Mouse (Mus musculus) CD4-positive, CD25-positive, alpha-beta regulatory T cell, adult 4 months (primary cell): Measurements from ENCODE around the gene Pptc7. TPM values are rescaled to one million over a fixed set of nuclear protein-coding genes. Genes with fewer than 3 reads are reported as not detected.

Source experiments
- ATAC-seq: one replicate; pipeline ENCODE4 v1.8.0; 2017
- polyA plus RNA-seq, 2 experiments: library from polyadenylated mRNA; unstranded; fragments of 100-300 nt; shearing (Covaris generic); gene quantifications; one replicate each; pipeline ENCODE4 v1.2.1; 2017

Gene Pptc7
- 10 to 100 TPM; 17.8 to 18.7 TPM for polyA plus RNA-seq

DNA sequence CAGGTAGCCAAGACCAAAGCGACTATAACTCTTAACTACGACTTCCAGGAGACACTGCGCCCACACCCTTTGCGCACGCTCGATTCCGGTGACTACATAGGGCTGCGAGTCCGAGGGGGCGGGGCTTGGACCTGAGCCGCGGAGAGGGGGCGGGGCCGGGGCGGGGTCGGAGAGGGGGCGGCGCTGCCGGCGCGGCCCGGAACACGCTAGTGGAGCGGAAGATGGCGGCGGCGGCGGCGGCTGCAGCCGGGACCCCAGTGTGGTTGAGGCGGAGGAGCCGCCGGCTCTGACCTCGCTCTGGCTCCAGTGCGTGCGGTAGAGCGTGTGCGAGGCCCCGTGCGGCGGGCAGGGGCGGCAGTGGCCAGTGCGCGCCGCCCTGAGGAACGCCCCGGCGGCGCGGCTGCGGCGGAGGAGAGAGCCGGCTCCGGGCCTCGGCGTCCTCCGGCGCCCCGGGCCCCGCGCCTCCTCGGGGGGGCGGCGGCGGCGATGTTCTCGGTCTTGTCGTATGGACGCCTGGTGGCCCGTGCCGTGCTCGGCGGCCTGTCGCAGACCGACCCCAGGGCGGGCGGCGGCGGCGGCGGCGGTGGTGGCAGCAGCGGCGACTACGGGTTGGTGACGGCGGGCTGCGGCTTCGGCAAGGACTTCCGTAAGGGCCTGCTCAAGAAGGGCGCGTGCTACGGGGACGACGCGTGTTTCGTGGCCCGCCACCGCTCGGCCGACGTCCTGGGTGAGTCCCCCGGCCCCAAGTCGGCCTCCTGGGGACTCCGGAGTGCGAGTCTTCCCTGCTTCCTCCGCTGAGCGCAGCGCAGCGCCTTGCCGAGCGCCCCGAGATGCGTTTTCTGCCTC, at the start of gene Pptc7:
TSS of gene Pptc7 (plus strand) at position 183 of the 846 bp plus-strand sequence.
- peak; percentile 59 for ATAC-seq

DNA sequence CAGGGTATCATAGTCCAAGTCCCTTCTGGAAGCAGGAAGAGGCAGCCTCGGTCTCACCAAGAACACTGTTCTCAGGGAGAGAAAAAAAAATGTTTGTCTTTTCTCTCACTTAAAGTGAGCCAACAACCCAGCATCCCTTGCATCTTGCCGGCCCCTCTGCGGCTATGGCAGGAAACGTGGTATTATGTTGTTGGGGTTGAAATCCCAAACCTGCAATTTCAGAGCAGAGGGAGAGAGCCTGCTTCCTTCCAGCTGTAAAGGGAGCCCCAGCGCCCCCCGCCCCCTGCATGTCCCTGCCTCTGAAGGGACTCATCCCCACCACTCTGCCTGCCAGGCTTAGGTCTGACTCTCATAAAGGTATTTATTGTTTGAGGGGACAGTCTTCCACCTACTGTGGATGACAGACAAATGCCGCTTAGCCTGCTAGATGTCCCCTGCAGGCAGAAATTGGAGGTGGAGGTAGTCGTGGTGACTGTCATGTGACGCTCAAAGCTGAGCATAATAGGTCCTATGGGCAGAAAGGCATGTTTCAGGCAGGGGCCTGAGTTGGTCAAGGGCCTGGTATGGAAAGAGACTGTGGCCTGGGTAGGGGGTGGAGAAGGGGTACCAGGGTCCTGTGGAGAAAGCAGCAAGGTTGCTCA, 48.8 kb upstream of the Pptc7 start:
- ATAC-seq, result peak; percentile 21

- no peak for ATAC-seq
These were observed 47.0 kb upstream of the Pptc7 start for GRCm38 (mm10) chr5:122237200-122237599.

- no peak for ATAC-seq
These were observed 44.5 kb upstream of the Pptc7 start for GRCm38 (mm10) chr5:122239618-122240017.

GRCm38 (mm10) chr5:122240521-122240920, 43.6 kb upstream of the Pptc7 start:
- no peak for ATAC-seq

- no peak for ATAC-seq
These were observed 43.2 kb upstream of the Pptc7 start for GRCm38 (mm10) chr5:122240989-122241388.

DNA sequence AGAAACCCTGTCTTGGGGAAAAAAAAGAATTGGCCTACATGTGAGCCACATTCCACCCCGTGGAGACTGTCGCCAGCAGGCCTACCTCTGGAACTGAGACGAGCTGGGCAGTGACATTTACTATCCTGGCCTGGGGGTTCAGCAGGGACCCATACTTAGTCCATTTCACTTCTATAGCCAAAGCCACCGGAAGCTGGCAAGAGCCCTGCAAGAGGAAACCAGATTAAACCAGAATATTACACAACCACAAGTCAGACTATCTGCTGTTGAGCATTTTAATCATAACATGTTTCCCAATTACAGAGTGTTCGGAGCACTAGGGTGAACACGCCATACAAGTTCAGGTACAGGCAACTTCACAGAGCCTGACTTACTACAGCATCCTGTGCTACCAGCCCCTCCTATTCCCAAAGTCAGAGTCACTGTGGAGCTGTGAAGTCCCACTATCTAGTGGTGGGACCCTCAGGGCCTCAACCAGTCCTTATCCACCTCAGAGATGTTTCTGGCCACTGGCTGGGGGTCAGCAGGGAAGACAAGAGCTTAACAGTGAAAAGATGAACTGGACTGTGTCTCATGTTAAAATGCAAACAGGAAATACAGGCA, 41.5 kb upstream of the Pptc7 start:
- peak; percentile 20 for ATAC-seq

- ATAC-seq, result no peak
These were observed 40.2 kb upstream of the Pptc7 start for GRCm38 (mm10) chr5:122243781-122244523.

- ATAC-seq, result no peak
These were observed 39.0 kb upstream of the Pptc7 start for GRCm38 (mm10) chr5:122245186-122245585.

GRCm38 (mm10) chr5:122246547-122247167, 37.5 kb upstream of the Pptc7 start:
- ATAC-seq, result no peak

DNA sequence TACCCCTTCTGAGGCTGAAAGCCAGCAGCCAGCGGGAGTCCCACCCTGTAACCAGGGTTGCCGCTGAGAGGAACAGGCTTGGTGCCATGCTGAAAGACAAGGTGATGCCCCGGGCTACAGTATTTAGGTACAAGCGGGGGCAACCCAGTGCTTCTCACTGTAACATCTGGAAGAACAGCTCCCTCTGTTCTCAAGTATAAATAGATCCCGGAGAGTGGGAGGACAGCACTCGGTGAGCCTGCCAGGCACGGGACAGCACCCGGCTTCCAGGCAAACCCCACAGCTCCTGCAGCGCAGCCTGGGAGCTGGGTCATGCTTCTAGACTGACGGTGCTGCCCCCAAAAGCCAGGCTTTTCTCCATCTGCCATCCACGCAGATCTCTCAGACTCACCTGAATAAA, 36.6 kb upstream of the Pptc7 start:
- no peak for ATAC-seq

GRCm38 (mm10) chr5:122247934-122248333, 36.2 kb upstream of the Pptc7 start:
- no peak for ATAC-seq

- ATAC-seq, result no peak
These were observed 34.9 kb upstream of the Pptc7 start for GRCm38 (mm10) chr5:122249281-122249680.

DNA sequence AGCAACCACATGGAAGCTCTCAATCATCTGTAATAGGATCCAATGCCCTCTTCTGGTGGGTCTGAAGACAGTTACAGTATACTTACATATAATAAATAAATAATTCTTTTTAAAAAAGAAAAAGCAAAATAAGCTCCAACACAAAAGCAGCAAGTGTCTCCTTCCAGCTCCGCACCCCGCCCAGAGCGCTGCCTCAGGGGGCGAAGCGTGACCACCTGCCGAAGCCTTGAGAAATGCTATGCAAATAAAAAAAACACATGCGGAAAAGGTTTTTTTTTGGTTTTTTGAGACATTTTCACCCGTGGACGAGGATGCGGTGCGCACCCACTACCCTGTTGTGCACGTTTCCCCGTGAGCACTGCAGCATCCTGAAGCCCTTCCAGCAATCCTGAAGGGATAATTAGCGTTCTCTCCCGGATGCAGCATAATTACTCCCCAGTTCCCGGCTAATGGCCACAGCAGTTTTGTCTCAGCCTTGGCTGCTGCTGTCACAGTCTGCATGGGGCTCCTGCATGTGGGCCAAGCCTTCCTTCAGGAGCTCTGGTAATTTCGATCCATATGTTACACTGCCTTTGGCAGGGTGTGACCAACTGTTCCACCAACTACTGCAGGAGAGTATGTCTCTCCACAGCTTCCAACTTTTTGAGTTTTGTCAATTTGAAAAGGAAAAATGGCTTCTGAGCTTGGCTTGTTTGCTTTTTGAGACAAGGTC, 32.1 kb upstream of the Pptc7 start:
- no peak for ATAC-seq

DNA sequence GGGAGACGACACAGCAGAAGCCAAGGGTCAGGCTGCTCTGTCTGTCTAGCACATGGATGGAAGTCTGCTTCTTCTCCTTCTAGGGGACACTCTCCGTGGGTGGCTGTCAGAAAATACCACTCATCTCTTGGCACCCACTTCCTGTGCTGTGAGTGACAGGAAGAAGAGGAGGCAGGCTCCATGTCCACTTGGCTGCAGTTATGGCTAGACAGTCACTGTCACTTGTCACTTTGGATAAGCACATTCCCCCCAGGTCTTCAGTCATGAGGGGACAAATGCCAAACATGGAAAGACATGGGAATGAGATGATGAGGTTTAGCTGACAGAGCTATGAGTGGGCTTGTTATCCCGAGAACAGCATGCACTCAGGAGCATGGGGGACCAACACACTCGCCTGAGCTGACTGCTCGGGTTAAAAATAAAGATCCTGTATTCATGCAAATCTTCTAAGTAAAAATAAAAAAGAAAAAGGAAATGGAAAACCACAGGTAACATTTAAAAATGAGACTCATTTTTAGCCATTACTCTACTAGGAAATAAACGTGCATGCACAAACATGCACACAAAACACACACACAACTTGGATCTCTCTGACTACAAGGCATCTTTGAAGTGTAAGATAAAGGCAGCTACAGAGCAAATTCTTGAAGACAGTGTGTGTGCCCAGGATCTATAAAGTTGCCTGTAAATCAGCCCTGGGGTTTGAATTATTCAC, 26.0 kb upstream of the Pptc7 start:
- peak; percentile 72 for ATAC-seq

DNA sequence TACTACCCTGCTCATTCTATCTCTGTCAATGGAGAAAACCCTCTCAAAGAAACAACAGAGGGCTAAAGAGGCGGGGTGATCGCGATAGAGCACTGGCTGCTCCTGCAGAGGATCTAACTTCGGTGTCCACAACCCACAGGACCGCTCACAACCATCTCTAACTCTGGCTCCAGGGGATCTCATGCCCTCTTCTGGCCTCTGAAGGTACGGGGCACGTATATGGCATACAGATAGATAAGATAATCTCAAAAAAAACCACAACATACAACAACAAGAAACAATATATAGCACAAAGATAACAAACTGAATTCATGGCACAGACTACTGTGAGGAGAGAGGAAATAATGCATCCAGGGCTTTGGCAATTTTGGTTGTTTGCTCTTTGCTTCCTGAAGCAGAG, 22.1 kb upstream of the Pptc7 start:
- peak; percentile 28 for ATAC-seq

DNA sequence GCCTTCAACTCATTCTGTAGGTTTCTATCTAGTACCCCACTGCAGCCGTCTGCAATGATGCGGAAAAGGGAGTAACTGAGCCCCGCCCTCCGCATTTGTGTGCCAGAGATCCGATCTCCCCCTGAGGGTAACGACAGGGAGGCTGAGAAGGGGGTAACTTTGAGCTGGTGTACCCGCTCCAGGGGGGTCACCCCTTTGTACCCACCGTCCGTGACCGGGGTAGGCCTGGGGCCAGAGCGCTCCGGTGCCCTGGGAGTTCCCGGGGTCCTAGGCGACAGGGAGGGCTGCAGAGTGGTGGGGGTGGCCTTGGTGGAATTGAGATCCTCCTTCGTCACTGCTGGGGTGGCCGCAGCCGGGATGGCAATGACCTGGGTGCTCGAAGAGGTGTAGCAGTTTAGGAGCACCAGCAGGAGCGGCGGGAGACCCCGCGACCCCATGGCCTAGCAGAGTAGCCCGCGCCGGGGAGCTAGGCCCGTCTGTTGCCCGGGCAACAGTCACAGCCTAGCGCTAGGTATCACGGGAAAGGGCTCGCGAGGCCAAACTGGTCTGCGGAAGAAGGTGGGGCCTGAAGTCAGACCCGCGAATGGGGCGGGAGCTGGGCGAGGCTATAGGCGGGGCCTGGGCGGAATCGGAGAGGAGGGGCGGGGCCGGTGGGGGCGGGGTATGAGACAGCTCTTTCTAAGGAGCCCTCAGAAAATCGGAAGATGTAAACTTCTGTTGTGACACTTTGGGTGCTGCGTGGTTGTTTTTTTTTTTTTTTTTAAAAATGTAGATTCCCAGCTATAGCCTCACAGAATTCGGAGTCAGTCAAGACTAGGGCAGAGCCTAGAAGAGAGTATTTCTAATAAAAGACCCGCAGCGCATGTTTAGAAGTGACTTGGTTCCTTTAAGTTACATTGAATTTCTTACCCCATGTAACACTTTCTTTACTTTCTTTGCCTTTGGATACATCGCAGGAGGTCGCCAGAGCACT, 19.9 kb upstream of the Pptc7 start, which contains the start of gene Tctn1:
TSS of gene Tctn1 (minus strand) at position 528 of the 973 bp plus-strand sequence.
- ATAC-seq, result peak; percentile 97

DNA sequence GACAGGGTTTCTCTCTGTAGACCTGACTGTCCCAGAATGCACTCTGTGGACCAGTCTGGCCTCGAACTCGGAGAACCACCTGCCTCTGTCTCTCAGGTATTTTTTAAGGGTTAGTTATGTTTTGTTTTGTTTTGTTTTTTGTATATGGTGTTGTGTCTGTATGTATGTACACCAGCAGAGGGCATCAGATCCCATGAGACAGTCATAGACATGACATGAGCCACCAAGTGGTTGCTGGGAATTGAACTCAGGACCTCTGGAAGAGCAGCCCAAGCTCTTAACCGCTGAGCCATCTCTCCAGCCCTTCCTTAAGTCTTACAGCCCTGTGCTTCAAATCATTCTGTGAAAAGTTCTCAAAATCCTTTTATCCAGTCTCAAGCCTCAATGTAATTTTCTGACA, 19.0 kb upstream of the Pptc7 start:
- no peak for ATAC-seq

- ATAC-seq, result no peak
These were observed 18.2 kb upstream of the Pptc7 start for GRCm38 (mm10) chr5:122265942-122266341.

DNA sequence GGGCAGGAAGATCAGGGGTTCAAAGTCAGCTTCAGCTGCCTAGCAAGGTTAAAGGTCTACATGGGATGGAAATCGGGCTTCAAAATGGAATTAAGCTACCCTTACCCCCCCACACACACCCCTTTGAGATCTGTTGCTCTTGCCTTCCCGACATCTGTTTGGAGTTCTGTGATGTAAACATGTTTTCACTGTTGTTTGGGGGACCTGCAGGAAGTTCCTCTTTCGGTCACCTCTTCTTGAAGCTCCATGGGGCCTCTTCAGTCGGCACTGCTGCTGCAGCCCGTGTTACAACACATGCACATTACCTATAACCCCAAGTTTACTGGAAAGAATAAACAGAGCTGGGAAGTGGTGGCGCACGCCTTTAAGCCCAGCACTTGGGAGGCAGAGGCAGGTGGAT, 17.0 kb upstream of the Pptc7 start:
- no peak for ATAC-seq
